Mouse (Mus musculus) retina, embryonic 14.5 days (tissue): ENCODE measurements at regions not wholly inside any gene's neighbourhood (a gene's known extent, or its start where the extent isn't known, plus 50 kb on each side); places are given as distances from the start of the nearest gene placed in this dataset.
"Not testable (repeated sequence)": the region's sequence is repeated elsewhere in the genome, so short reads cannot be mapped to it uniquely, and the experiment has no call there.

Experiments
- DNase-seq: peaks from one replicate; pipeline ENCODE4 v3.0.0-alpha.2; 2015; ENCODE audit warnings: low spot score

DNA sequence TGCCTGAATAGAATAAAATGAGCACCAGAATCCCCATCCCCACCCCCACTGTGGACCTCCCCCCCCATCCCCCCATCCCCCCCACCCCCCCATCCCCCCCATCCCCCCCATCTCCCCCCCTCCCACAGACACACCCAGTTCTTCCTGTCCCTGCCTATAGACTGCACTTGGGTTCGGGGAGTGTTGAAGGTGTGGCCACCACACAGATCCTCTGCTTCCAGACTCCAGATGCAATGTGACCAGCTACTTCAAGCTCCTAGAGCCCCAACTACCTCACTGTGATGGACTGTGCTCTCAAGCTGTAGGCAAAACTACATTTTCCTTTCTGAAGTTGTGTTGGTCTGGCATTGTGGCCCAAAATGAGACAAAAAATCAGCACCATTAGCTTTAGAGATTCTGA lies 138.3 kb upstream of the Rybp start:
- no peak for DNase-seq

DNA sequence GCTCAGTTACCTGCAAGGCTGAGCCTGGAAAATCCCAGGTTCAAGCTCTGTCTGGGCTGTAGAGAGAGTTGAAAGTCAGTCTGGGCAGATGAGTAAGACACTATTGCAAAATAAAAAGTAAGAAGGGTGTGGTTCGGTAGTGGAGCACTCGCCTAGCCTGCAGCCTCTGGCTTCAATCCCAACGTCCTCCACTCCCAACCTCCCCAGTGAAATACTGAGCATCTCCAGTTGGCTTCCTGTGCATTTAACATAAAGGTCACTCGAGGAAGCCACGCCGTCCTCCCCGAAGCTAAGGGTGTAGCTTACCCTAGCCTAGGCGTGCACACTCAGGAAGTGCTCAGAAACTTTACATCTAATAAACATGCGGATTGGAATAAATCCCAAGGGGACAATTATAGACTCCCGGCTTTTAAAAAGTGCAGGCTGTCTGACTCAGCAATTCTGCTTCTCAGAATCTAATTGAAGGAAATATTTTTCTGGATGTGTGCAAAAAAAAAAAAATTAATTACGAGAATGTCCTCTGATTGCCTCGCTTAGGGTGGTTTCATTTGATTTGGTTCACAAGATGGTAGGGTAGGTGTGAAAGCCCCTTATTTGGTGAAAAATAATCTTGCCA lies 137.6 kb upstream of the Rybp start:
- DNase-seq = no peak

- no peak for DNase-seq
Measured at GRCm38 (mm10) chr6:100424181-100424580, 136.9 kb upstream of the Rybp start.

- no peak for DNase-seq
Measured at GRCm38 (mm10) chr6:100423636-100424035, 136.4 kb upstream of the Rybp start.

DNA sequence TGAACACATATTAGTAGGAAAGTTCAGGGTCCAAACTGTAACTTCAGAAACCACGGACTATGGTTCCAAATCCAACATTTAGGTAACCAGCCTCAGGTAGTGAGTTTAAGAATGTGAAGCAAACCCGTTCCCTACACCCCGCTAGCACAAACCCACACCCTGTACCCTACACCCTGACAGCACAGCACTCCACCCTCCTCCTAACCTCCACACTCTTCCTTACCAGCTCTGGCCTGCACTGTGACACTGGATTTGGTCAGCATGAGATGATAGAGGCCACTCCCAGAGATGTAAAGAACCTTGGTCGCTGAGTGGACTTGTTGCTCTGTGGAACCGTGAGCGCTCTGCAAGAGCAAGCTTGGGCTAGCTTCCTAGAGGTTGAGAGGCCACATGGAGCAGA lies 135.3 kb upstream of the Rybp start:
- no peak for DNase-seq

- DNase-seq = peak; percentile 38
Measured at GRCm38 (mm10) chr6:100421706-100422578, 134.7 kb upstream of the Rybp start.

- no peak for DNase-seq
Measured at GRCm38 (mm10) chr6:100420602-100421001, 133.3 kb upstream of the Rybp start.

- no peak for DNase-seq
Measured at GRCm38 (mm10) chr6:100419782-100420540, 132.7 kb upstream of the Rybp start.

- DNase-seq = no peak
Measured at GRCm38 (mm10) chr6:100416046-100416445, 128.8 kb upstream of the Rybp start.

DNA sequence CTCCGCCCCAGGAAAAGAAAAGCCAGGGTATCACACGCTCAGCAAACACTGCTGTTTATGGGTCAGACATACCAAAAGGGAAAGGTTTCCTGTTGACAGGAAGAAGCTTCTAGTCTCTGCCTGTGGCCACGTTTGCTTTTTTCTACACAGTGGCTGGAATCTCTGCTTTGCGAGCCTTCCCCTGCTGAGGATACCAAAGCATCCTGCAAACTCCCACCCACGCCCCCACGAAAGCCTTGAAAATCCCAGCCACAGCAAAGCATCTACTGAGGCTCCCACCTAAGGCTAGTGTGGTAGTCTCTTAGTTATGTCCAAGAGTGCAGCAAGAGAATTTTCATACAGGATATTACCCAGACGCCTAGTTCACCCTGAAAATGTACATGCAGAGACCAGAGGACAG lies 128.2 kb upstream of the Rybp start:
- no peak for DNase-seq

GRCm38 (mm10) chr6:100414836-100415235 lies 127.6 kb upstream of the Rybp start:
- no peak for DNase-seq

GRCm38 (mm10) chr6:100412486-100412885 lies 125.2 kb upstream of the Rybp start:
- peak; percentile 69 for DNase-seq

- no peak for DNase-seq
Measured at GRCm38 (mm10) chr6:100411968-100412367, 124.7 kb upstream of the Rybp start.

GRCm38 (mm10) chr6:100410067-100410631 lies 122.9 kb upstream of the Rybp start:
- no peak for DNase-seq

GRCm38 (mm10) chr6:100408826-100409225 lies 121.5 kb upstream of the Rybp start:
- DNase-seq = no peak

DNA sequence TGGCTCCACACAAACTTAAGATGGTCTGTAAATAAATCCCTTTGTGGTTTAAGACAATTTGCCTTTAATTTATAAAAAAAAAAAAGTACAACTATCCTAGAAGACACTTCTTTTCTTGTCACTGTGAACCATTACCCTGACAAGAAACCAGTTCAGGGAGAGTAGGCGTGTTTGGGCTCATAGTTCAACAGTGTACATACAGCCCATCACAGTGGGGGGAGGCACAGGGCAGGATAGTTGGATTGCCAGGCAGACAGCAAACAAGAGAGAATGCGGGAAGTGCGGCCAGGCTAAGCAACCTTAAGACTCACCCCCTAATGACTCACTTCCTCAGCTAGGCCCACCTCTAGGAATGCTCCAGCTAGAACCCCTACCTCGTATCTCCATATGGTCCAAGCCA lies 119.2 kb upstream of the Rybp start:
- DNase-seq = no peak

GRCm38 (mm10) chr6:100404161-100404560 lies 116.9 kb upstream of the Rybp start:
- no peak for DNase-seq

GRCm38 (mm10) chr6:100402716-100403115 lies 115.4 kb upstream of the Rybp start:
- no peak for DNase-seq

- DNase-seq = no peak
Measured at GRCm38 (mm10) chr6:100401728-100402127, 114.4 kb upstream of the Rybp start.

DNA sequence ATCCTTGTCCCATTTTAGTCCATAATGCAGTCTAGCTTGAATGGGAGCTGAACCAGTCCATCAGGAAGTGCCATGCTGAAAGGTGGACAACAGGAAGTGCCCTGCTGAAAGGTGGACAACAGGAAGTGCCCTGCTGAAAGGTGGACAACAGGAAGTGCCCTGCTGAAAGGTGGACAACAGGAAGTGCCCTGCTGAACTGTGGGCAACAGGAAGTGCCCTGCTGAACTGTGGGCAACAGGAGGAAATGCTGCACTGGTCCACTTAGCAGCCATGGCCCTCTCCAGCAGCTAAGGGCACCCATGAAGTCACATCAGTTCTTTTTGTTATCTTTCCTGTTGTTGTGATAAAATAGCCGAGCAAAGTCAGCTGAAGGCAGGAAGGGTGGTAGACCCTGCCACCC lies 112.1 kb upstream of the Rybp start:
- DNase-seq = not testable (repeated sequence)

GRCm38 (mm10) chr6:100396311-100397200 lies 109.3 kb upstream of the Rybp start:
- no peak for DNase-seq
